Mouse (Mus musculus): ENCODE measurements at regions not wholly inside any gene's neighbourhood (a gene's known extent, or its start where the extent isn't known, plus 50 kb on each side); places are given as distances from the start of the nearest gene placed in this dataset.

DNA sequence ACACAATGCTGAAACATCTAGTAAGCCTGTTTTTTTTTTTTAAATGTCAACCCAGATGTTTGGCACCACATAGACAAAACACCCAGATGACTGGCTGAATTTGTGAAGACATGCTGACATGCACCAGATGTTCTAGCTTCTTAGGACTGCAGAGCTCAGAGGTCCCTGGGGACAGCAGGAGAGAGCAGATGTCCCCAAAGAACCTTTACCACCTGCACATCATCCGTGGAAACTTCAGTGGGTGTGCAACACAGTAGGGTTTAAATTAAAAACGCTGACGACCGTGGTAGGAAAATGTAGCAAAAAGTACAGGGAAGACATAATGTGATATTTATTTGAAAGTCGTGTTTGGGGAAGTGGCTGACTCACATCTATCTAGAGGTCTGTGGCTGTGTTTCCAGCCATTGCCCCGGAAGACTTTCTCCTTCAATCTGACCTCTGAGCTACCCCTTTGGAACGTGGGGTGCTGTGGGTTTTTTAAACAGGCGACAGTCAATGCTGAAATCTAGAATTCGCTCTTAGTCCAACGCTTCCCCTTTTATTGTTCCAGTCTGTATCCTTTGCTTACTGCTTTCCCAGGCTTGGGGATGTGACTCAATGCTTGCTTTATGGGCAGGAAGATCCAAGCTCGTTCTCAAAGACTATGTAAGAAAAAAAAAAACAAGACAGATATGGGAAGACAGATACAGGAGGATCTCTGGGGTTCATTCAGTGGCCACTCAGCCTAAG, 230.5 kb downstream of the Clic5 start:
- in situ Hi-C loops (cut with MboI; ENCODE audit: unreplicated experiment in 2 of 2) = loop anchor here in 1 of 2 experiments (5.0 kb wide), 1 partner anchor 62 kb away; no protein-coding TSS in a partner anchor

DNA sequence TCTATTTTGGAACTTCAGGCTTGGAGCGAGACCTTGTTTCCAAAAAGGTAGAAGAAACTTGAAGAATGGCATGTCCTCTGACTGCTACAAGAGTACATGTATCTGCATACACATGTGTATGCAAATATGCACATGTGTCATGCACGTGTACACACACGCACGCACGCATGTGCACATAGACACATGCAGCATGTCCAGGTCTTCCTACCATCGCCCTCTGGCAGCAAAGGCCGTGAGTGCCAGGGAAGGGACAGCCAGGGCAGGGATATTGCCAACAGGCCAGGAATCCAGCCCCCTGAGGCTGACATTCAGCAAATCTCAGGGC, 231.0 kb downstream of the Clic5 start:
- in situ Hi-C loops (cut with MboI; ENCODE audit: unreplicated experiment in 2 of 2) = loop anchor here in 1 of 2 experiments (5.0 kb wide), 1 partner anchor 62 kb away; no protein-coding TSS in a partner anchor

DNA sequence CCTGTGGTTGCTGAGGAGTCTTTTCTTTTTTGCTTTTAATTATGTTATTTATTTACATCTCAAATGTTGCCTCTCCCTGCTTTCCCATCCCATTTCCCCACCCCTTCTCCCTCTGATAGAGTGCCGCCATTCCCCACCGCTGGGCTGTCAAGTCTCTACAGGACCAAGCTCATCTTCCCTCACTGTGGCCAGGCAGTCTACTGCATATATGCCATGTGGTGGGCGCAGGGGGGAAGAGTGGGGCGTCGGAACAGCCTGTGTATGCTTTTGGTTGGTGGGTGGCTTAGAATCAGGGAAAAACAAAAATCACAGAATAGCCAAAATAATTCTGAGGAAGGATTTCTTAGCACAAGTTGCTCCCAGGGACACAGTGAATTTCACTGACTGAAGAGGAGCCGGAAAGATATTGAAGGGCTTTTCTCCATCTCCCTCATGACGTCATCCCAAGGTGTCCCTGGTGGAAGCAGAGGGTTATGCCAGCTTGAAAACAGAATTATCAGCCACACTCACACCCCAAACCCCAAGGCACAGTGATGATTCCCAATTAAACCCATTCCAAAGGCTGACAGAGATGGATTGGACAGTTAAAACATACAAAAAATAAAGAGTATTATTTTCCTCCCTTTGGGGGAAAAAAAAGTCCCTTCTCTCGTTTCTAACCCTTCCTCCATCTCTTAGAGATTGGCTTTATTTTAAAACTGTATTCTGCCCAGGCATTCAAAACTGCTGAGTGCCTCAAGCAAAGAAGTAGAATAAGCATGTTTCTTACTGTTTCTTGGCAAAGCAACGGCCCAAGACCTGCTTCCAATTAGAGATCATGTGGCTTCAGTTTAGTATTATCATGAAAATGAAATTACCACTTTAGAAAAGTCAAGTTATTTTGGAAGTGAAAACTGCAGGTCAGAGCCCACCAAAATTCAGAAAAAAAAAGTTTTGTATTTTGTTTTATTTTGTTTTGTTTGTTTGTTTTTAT, 232.0 kb downstream of the Clic5 start:
- in situ Hi-C loops (cut with MboI; ENCODE audit: unreplicated experiment in 2 of 2) = no loop called here

DNA sequence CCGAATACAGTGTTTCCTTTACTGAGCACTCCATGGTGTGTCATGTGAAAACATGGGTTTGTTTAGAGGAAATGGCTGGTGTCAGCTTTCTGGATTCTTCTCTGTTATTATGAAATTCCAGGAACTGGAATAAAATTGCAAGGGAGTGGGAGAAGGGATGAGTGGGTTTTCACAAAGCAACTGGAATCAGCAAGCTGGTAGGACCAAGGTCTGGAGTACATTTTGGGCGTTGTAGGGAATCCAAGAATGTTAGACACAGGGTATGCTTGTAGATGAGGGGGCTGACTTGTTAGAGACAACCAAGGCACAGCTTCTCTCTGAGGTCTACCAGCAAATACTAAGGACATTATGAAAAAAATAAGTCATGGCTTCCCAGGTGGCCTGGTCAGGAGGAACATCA, 233.8 kb downstream of the Clic5 start:
- in situ Hi-C loops (cut with MboI; ENCODE audit: unreplicated experiment in 2 of 2) = no loop called here

GRCm38 (mm10) chr17:44422865-44423264, 234.5 kb downstream of the Clic5 start:
- in situ Hi-C loops (cut with MboI; ENCODE audit: unreplicated experiment in 2 of 2) = no loop called here

DNA sequence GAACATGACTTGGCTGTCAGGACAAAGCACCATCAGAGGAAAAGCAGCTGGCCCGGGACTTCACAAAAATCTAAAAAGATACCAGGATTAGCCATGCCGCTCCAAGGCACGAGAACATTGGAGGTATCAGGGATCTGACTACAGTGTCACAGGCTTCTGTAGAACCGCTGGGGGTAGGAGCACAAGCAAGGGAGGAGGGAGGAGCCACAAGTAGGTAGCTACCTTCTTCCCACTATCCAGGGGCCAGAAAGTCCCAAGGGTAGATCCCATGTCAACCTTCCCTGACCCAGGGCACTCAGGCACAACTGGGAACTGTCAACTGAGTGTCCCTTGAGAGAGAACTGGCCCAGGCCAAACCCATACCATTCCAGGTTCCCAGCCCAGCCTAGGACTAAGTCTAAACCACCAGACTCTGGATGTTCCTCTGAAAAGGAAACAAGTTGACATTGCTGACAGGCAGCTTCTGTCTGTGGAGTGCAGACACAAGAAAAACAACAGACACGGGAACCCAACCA, 235.1 kb downstream of the Clic5 start:
- in situ Hi-C loops (cut with MboI; ENCODE audit: unreplicated experiment in 2 of 2) = no loop called here

DNA sequence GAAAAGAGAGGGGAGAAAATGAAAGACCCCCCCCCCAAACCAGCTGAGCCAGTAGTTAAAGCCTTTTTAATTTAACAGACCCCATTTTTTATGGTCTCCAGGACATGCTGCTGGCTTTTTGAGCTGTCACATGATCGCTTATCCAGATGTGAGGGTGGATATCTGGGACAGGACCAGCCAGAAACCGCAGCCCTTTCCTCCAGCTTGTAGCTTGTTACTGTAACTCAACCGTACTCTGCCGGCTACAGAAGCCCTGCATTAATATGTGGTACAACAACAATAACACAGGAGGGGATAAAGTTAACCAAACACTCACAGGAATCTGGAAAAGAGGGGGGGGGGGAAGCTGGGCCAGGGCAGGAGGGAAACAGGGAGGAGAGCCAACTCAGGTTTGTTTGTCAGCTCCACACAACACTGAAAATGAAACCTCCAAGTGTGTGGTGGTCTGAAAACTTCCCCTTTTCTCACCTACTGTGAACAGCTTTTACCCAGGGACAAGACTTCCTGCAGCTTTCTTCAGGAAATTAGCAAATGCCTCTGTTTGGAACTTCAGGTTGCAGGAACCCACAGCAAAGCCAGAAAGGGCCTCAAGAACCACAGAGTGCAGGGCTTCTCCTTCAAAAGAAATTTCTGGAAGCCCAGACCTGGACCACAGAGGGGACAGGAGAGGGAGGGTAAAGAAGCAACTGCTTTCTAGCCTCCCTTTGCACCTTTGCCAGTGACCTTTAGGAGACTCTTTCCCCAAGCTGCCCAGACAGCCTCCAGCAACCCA, 244.3 kb downstream of the Clic5 start:
- in situ Hi-C loops (cut with MboI; ENCODE audit: unreplicated experiment in 2 of 2) = loop anchor here in 1 of 2 experiments (25.0 kb wide), 1 partner anchor 170 kb away; no protein-coding TSS in a partner anchor

DNA sequence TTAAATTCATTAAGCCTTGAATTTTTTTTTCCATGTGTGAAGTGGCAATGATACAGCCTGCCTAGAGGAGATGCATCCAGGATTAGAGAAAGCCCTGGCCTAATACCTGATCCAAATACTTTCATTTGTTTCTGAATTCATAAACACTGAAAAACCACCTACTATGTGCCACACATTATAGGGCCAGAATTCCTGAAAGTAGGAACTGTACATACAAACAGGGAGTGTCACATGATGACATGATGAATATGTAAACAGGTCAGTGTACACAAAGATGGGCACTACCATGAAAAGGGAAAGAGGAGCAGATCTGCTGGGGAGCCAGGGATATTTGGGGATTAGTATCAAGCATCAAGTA, 244.9 kb downstream of the Clic5 start:
- in situ Hi-C loops (cut with MboI; ENCODE audit: unreplicated experiment in 2 of 2) = loop anchor here in 1 of 2 experiments (25.0 kb wide), 1 partner anchor 171 kb away; no protein-coding TSS in a partner anchor

DNA sequence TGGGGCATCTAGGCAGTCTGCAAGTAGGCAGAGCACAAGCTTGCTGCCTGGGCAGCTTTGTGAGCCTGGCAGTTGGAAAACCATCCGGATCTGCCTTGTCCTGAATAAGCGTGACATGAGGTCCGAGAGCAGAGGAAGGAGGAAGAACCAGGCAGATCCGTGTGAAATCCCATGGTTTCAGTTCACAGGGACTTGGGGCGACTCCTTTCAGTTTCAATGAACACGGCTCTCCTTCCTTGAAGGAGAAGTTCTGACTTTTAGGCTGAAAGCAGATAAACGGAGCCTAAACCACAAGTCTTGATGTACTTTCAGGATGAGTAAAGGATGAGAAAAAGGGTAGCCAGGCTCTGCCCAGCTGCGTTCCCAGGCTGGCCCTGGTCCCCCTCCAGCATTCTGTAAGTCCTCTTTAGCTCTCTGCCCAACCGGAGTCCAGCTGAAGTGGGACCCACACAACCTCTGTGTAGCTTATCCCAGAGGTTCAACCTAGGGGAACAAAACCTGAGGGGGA, 248.2 kb downstream of the Clic5 start:
- in situ Hi-C loops (cut with MboI; ENCODE audit: unreplicated experiment in 2 of 2) = loop anchor here in 1 of 2 experiments (25.0 kb wide), 1 partner anchor 174 kb away; no protein-coding TSS in a partner anchor

GRCm38 (mm10) chr17:44438526-44438925, 250.1 kb downstream of the Clic5 start:
- in situ Hi-C loops (cut with MboI; ENCODE audit: unreplicated experiment in 2 of 2) = loop anchor here in 1 of 2 experiments (25.0 kb wide), 1 partner anchor 176 kb away; no protein-coding TSS in a partner anchor

GRCm38 (mm10) chr17:44443460-44443859, 255.1 kb downstream of the Clic5 start:
- in situ Hi-C loops (cut with MboI; ENCODE audit: unreplicated experiment in 2 of 2) = loop anchor here in 1 of 2 experiments (25.0 kb wide), 1 partner anchor 181 kb away; no protein-coding TSS in a partner anchor

GRCm38 (mm10) chr17:44445361-44445760, 257.0 kb downstream of the Clic5 start:
- in situ Hi-C loops (cut with MboI; ENCODE audit: unreplicated experiment in 2 of 2) = loop anchor here in 1 of 2 experiments (25.0 kb wide), 1 partner anchor 183 kb away; no protein-coding TSS in a partner anchor
